In genomic region chr9:104075808-104076207, GRCm38 (mm10) we compare ENCODE assay signal across 11 mouse cellular contexts. TPM values are rescaled to one million over a fixed set of nuclear protein-coding genes. Genes with fewer than 3 reads are reported as not detected.
A peak's percentile ranks its signal among the peaks of the same experiment; 100 is the strongest.
DNase-seq lines count a peak whose midpoint lies in the region; ATAC-seq and TF ChIP-seq lines count a peak whose summit lies in the region.
"Had no signal": no experiment of that assay in that cellular context is flagged by ENCODE, and none has a peak within 500 bp of the region (broad histone marks: within the 10 kb centered on the region; RNA-seq: fewer than 3 reads in every experiment).

No protein-coding gene starts in this region.

- no peaks in the 10 kb centered on the region for H3K27me3 ChIP-seq in forebrain, postnatal 0 days (ENCODE audit: insufficient read depth, low read length)
- H3K27me3 ChIP-seq in forebrain, embryonic 13.5 days, result no peaks in the 10 kb centered on the region
- no peaks in the 10 kb centered on the region for H3K27me3 ChIP-seq in liver, postnatal 0 days (ENCODE audit: insufficient read depth, low read length)
- H3K27me3 ChIP-seq: hindbrain, embryonic 12.5 days had no signal

- peak; percentile 62 for TF ChIP-seq CTCF in forebrain, postnatal 0 days (IDR thresholded peaks at IDR 0.05; ENCODE audit: low read depth)
- peak; percentile 68 for TF ChIP-seq CTCF in liver, postnatal 0 days (IDR thresholded peaks at IDR 0.05; ENCODE audit: low read depth)

- H3K9me3 ChIP-seq in forebrain, postnatal 0 days (ENCODE audit: low read length), result no peaks in the 10 kb centered on the region
- no peaks in the 10 kb centered on the region for H3K9me3 ChIP-seq in forebrain, embryonic 13.5 days (replicated peaks)
- H3K9me3 ChIP-seq in liver, postnatal 0 days (ENCODE audit: low read length), result no peaks in the 10 kb centered on the region
- H3K9me3 ChIP-seq: hindbrain, embryonic 12.5 days had no signal

- WGBS in forebrain, postnatal 0 days, result 67% methylated on average over 2 of the region's 2 CpGs
- WGBS in forebrain, embryonic 13.5 days, result 68% methylated on average over 2 of the region's 2 CpGs
- WGBS in liver, postnatal 0 days (ENCODE audit: insufficient replicate concordance), result 61% methylated on average over 2 of the region's 2 CpGs

- no peaks in the 10 kb centered on the region for H3K36me3 ChIP-seq in forebrain, postnatal 0 days (ENCODE audit: insufficient read depth)
- H3K36me3 ChIP-seq in forebrain, embryonic 13.5 days (ENCODE audit: poor library complexity, severe bottlenecking), result no peaks in the 10 kb centered on the region
- peaks cover 13% of the 10 kb centered on the region; the same call in 1 of the 2 replicates for H3K36me3 ChIP-seq in liver, postnatal 0 days (replicated peaks; ENCODE audit: insufficient read depth, low read length)
- H3K36me3 ChIP-seq: hindbrain, embryonic 12.5 days had no signal

- ATAC-seq in forebrain, postnatal 0 days, result no peak
- ATAC-seq in forebrain, embryonic 13.5 days, result no peak
- no peak for ATAC-seq in liver, postnatal 0 days
- peak; percentile 36; the same call in 1 of the 2 replicates for ATAC-seq in neutrophil, adult 5-6 weeks (ENCODE audit: extremely low read depth, insufficient number of reproducible peaks, low FRiP score, poor library complexity, severe bottlenecking)
- ATAC-seq in erythroid progenitor cell, adult 5-6 weeks (replicated peaks; ENCODE audit: low FRiP score, poor library complexity, severe bottlenecking), result no peak

- no peak overlapping the region for H3K4me3 ChIP-seq in forebrain, postnatal 0 days (ENCODE audit: low read depth, low read length)
- H3K4me3 ChIP-seq in forebrain, embryonic 13.5 days, result no peak overlapping the region
- H3K4me3 ChIP-seq in liver, postnatal 0 days (ENCODE audit: low read depth, low read length), result no peak overlapping the region
- H3K4me3 ChIP-seq: hindbrain, embryonic 12.5 days had no signal

- H3K9ac ChIP-seq in forebrain, postnatal 0 days, result no peak overlapping the region
- H3K9ac ChIP-seq in forebrain, embryonic 13.5 days, result no peak overlapping the region
- no peak overlapping the region for H3K9ac ChIP-seq in liver, postnatal 0 days (replicated peaks)
- H3K9ac ChIP-seq: hindbrain, embryonic 12.5 days had no signal

- H3K4me2 ChIP-seq in forebrain, postnatal 0 days (ENCODE audit: low read depth), result no peak overlapping the region
- H3K4me2 ChIP-seq in forebrain, embryonic 13.5 days, result no peak overlapping the region
- H3K4me2 ChIP-seq in liver, postnatal 0 days (ENCODE audit: low read depth, low read length), result no peak overlapping the region
- H3K4me2 ChIP-seq: hindbrain, embryonic 12.5 days had no signal

- peak; percentile 24 for DNase-seq in forebrain, postnatal 0 days
- DNase-seq in liver, postnatal 0 days, result no peak
- no peak for DNase-seq in liver
- DNase-seq in c-Kit-positive CD71-negative TER-119-negative erythroid progenitor cells, embryonic 14.5 days (ENCODE audit: low read depth), result peak; percentile 25
- DNase-seq in thymus, adult 18-20 months, result no peak
- DNase-seq: lung, postnatal 4 days had no signal

- H3K4me1 ChIP-seq in forebrain, postnatal 0 days (ENCODE audit: insufficient read depth), result no peaks in the 10 kb centered on the region
- H3K4me1 ChIP-seq in forebrain, embryonic 13.5 days, result no peaks in the 10 kb centered on the region
- H3K4me1 ChIP-seq in liver, postnatal 0 days (ENCODE audit: insufficient read depth), result peaks cover 5% of the 10 kb centered on the region; the same call in 1 of the 2 replicates
- H3K4me1 ChIP-seq: hindbrain, embryonic 12.5 days had no signal

- H3K27ac ChIP-seq in forebrain, postnatal 0 days (ENCODE audit: low read depth, low read length), result no peak overlapping the region
- no peak overlapping the region for H3K27ac ChIP-seq in forebrain, embryonic 13.5 days
- no peak overlapping the region for H3K27ac ChIP-seq in liver, postnatal 0 days (ENCODE audit: low read depth)
- H3K27ac ChIP-seq: hindbrain, embryonic 12.5 days had no signal

- no peak for TF ChIP-seq EP300 in liver, postnatal 0 days (IDR thresholded peaks at IDR 0.05; ENCODE audit: low read depth)

RNA-seq across cellular contexts. Expression of gene Acad11, which starts 12.6 kb away (rescaled TPM):
- 6.5 and 11.0 TPM in 2 replicates for total RNA-seq in forebrain, postnatal 0 days (2014; rRNA removed)
- polyA plus RNA-seq in forebrain, postnatal 0 days (2015; fragmentation: Nextera tagmentation; extraction: Ambion mirVana), result 4.5 and 4.7 TPM in 2 replicates
- 5.6 and 6.8 TPM in 2 replicates for polyA plus RNA-seq in forebrain, embryonic 13.5 days (2015; fragmentation: Nextera tagmentation; extraction: Ambion mirVana)
- polyA plus RNA-seq in liver, postnatal 0 days (2015; fragmentation: Nextera tagmentation; extraction: Ambion mirVana), result 103 and 105 TPM in 2 replicates
- total RNA-seq in neutrophil, adult 5-6 weeks (2017), result 8.3 and 13.6 TPM in 2 replicates
- total RNA-seq in erythroid progenitor cell, adult 5-6 weeks (2015; ENCODE audit: low replicate concordance), result 2.1 and 3.6 TPM in 2 replicates
- total RNA-seq in erythroid progenitor cell, adult 5-6 weeks (2017; ENCODE audit: low replicate concordance), result 3.5 and 3.9 TPM in 2 replicates

RNA-seq across cellular contexts. Expression of gene Uba5, which starts 12.9 kb away (rescaled TPM):
- total RNA-seq in forebrain, postnatal 0 days (2014; rRNA removed), result 64.5 and 71.5 TPM in 2 replicates
- polyA plus RNA-seq in forebrain, postnatal 0 days (2015; fragmentation: Nextera tagmentation; extraction: Ambion mirVana), result 71.7 and 75.4 TPM in 2 replicates
- polyA plus RNA-seq in forebrain, embryonic 13.5 days (2015; fragmentation: Nextera tagmentation; extraction: Ambion mirVana), result 51.4 and 57.5 TPM in 2 replicates
- 15.1 and 15.4 TPM in 2 replicates for polyA plus RNA-seq in liver, postnatal 0 days (2015; fragmentation: Nextera tagmentation; extraction: Ambion mirVana)
- 35.7 and 36.0 TPM in 2 replicates for total RNA-seq in neutrophil, adult 5-6 weeks (2017)
- total RNA-seq in erythroid progenitor cell, adult 5-6 weeks (2015; ENCODE audit: low replicate concordance), result 5.0 and 13.8 TPM in 2 replicates
- 7.1 and 10.8 TPM in 2 replicates for total RNA-seq in erythroid progenitor cell, adult 5-6 weeks (2017; ENCODE audit: low replicate concordance)

RNA-seq across cellular contexts. Expression of gene Gm28305, which starts 35.3 kb away (rescaled TPM):
- not detected in 2 replicates for total RNA-seq in forebrain, postnatal 0 days (2014; rRNA removed)
- polyA plus RNA-seq in forebrain, postnatal 0 days (2015; fragmentation: Nextera tagmentation; extraction: Ambion mirVana), result not detected in 2 replicates
- polyA plus RNA-seq in forebrain, embryonic 13.5 days (2015; fragmentation: Nextera tagmentation; extraction: Ambion mirVana), result not detected in 2 replicates
- not detected in 2 replicates for polyA plus RNA-seq in liver, postnatal 0 days (2015; fragmentation: Nextera tagmentation; extraction: Ambion mirVana)
- total RNA-seq in neutrophil, adult 5-6 weeks (2017), result not detected in 2 replicates
- not detected in 2 replicates for total RNA-seq in erythroid progenitor cell, adult 5-6 weeks (2015; ENCODE audit: low replicate concordance)
- not detected in 2 replicates for total RNA-seq in erythroid progenitor cell, adult 5-6 weeks (2017; ENCODE audit: low replicate concordance)
- total RNA-seq: left cerebral cortex, adult 18-20 months had no signal
- polyA plus RNA-seq: hindbrain, embryonic 12.5 days had no signal

RNA-seq across cellular contexts. Expression of gene Ackr4, which starts 50.9 kb away (rescaled TPM):
- 1.2 and 3.1 TPM in 2 replicates for total RNA-seq in forebrain, postnatal 0 days (2014; rRNA removed)
- 0.53 and 0.70 TPM in 2 replicates for polyA plus RNA-seq in forebrain, postnatal 0 days (2015; fragmentation: Nextera tagmentation; extraction: Ambion mirVana)
- polyA plus RNA-seq in forebrain, embryonic 13.5 days (2015; fragmentation: Nextera tagmentation; extraction: Ambion mirVana), result 0.36 and 0.47 TPM in 2 replicates
- 0.89 and 0.97 TPM in 2 replicates for polyA plus RNA-seq in liver, postnatal 0 days (2015; fragmentation: Nextera tagmentation; extraction: Ambion mirVana)
- 0.23 TPM in 1 of 2 replicates, not detected in the other for total RNA-seq in neutrophil, adult 5-6 weeks (2017)
- 1.1 and 3.8 TPM in 2 replicates for total RNA-seq in erythroid progenitor cell, adult 5-6 weeks (2015; ENCODE audit: low replicate concordance)
- total RNA-seq in erythroid progenitor cell, adult 5-6 weeks (2017; ENCODE audit: low replicate concordance), result 1.1 TPM in 1 of 2 replicates, not detected in the other

Comparison
In these comparisons a context has a peak if more than half of its experiments do, and no peak if none do; other contexts are left out.
1. DNase-seq: peak in forebrain, postnatal 0 days (single experiment) and c-Kit-positive CD71-negative TER-119-negative erythroid progenitor cells, embryonic 14.5 days (single experiment); none in liver, postnatal 0 days (single experiment), liver (single experiment) and thymus, adult 18-20 months (0 of 2).